In the genomic region with DNA sequence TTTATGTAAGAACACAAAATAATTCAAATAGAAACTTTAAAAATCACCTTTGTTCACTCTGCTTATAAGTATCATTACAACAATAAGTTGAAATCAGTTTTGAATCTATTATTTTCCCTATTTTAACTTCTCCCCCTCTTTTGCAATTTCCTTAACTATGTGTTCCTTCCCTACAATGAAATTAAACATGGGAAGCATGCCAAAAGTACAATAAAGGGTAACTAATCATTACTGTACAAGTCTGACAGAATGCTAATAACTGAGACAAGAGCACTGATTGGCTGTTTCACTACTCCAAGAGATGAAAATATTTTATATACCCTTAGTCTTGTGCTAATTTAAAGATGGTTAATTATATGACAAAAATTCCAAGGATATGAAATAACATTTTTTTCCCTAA, we compare ENCODE assay signal across 18 mouse cellular contexts.
"Had no signal": no experiment of that assay in that cellular context is flagged by ENCODE, and none has a peak within 500 bp of the region (broad histone marks: within the 10 kb centered on the region; RNA-seq: fewer than 3 reads in every experiment).

No protein-coding gene starts in this region.

- H3K4me3 ChIP-seq: lung, embryonic 15.5 days; midbrain, embryonic 10.5 days; midbrain, embryonic 12.5 days; myocyte; neural tube, embryonic 13.5 days; neural tube, embryonic 15.5 days had no signal

- DNase-seq: lung, adult 18-20 months; lung, postnatal 4 days; midbrain, embryonic 14.5 days; right cerebral cortex, adult 18-20 months; right cerebral cortex, postnatal 25 days; right cerebral cortex, postnatal 4 days; spleen, adult 18-20 months; thymus, adult 2 months; thymus, postnatal 25 days; thymus, postnatal 4 days had no signal

- H3K4me2 ChIP-seq: lung, embryonic 15.5 days; midbrain, embryonic 12.5 days; neural tube, embryonic 13.5 days; neural tube, embryonic 15.5 days had no signal

- H3K9me3 ChIP-seq: lung, embryonic 15.5 days; midbrain, embryonic 10.5 days; midbrain, embryonic 12.5 days; neural tube, embryonic 13.5 days; neural tube, embryonic 15.5 days had no signal

- H3K4me1 ChIP-seq: lung, embryonic 15.5 days; midbrain, embryonic 10.5 days; neural tube, embryonic 13.5 days; neural tube, embryonic 15.5 days had no signal

- ATAC-seq: lung, postnatal 0 days; midbrain, embryonic 16.5 days had no signal

- H3K27me3 ChIP-seq: lung, embryonic 15.5 days; neural tube, embryonic 13.5 days; neural tube, embryonic 15.5 days had no signal

- H3K27ac ChIP-seq: lung, embryonic 15.5 days; midbrain, embryonic 10.5 days; midbrain, embryonic 12.5 days; neural tube, embryonic 13.5 days; neural tube, embryonic 15.5 days had no signal

- H3K9ac ChIP-seq: lung, embryonic 15.5 days; midbrain, embryonic 12.5 days; neural tube, embryonic 13.5 days; neural tube, embryonic 15.5 days had no signal

- H3K36me3 ChIP-seq: lung, embryonic 15.5 days; midbrain, embryonic 10.5 days; midbrain, embryonic 12.5 days; neural tube, embryonic 13.5 days; neural tube, embryonic 15.5 days had no signal
